Mouse (Mus musculus): ENCODE data around the gene Prss16. TPM values are rescaled to one million over a fixed set of nuclear protein-coding genes. Genes with fewer than 3 reads are reported as not detected.

Prss16 gene
- polyA plus RNA-seq, 1 experiment: 2.5 TPM

GRCm38 (mm10) chr13:21997201-21997820 is 12.2 kb downstream of the Prss16 start:
- H3K4me1 ChIP-seq (ENCODE audit: control insufficient read depth, insufficient read depth, low read length): no peaks in the 10 kb centered on the region
- peak overlapping the region; percentile 12; the same call in 1 of the 2 replicates for H3K4me3 ChIP-seq (ENCODE audit: insufficient read depth, low read length)
- no peak for TF ChIP-seq POLR2A (IDR thresholded peaks at IDR 0.05; ENCODE audit: extremely low read depth, insufficient read depth, low read length)
- TF ChIP-seq CTCF (IDR thresholded peaks at IDR 0.05; ENCODE audit: extremely low read depth, insufficient read depth, low read length): no peak
- H3K27ac ChIP-seq (ENCODE audit: insufficient read depth, low read length): no peak overlapping the region

GRCm38 (mm10) chr13:21996840-21997185 is 12.7 kb downstream of the Prss16 start:
- no peak for TF ChIP-seq CTCF (IDR thresholded peaks at IDR 0.05; ENCODE audit: extremely low read depth, insufficient read depth, low read length)
- no peak for TF ChIP-seq POLR2A (IDR thresholded peaks at IDR 0.05; ENCODE audit: extremely low read depth, insufficient read depth, low read length)
- no peak overlapping the region for H3K27ac ChIP-seq (ENCODE audit: insufficient read depth, low read length)
- peak overlapping the region; percentile 12 for H3K4me3 ChIP-seq (ENCODE audit: insufficient read depth, low read length)
- H3K4me1 ChIP-seq (ENCODE audit: control insufficient read depth, insufficient read depth, low read length): no peaks in the 10 kb centered on the region

GRCm38 (mm10) chr13:21996101-21996839 is 13.3 kb downstream of the Prss16 start:
- TF ChIP-seq POLR2A (IDR thresholded peaks at IDR 0.05; ENCODE audit: extremely low read depth, insufficient read depth, low read length) (no peak), CTCF (IDR thresholded peaks at IDR 0.05; ENCODE audit: extremely low read depth, insufficient read depth, low read length) (no peak)
- H3K4me1 ChIP-seq (ENCODE audit: control insufficient read depth, insufficient read depth, low read length): no peaks in the 10 kb centered on the region
- H3K27ac ChIP-seq (ENCODE audit: insufficient read depth, low read length): no peak overlapping the region
- H3K4me3 ChIP-seq (ENCODE audit: insufficient read depth, low read length): peak overlapping the region; percentile 12

GRCm38 (mm10) chr13:21995331-21995914 is 14.1 kb downstream of the Prss16 start:
- H3K4me3 ChIP-seq (ENCODE audit: insufficient read depth, low read length): peak overlapping the region; percentile 27; the same call in 1 of the 2 replicates
- no peaks in the 10 kb centered on the region for H3K4me1 ChIP-seq (ENCODE audit: control insufficient read depth, insufficient read depth, low read length)
- no peak for TF ChIP-seq POLR2A (IDR thresholded peaks at IDR 0.05; ENCODE audit: extremely low read depth, insufficient read depth, low read length)
- no peak overlapping the region for H3K27ac ChIP-seq (ENCODE audit: insufficient read depth, low read length)

GRCm38 (mm10) chr13:21994896-21995295 is 14.6 kb downstream of the Prss16 start:
- peak overlapping the region; percentile 27; the same call in 1 of the 2 replicates for H3K4me3 ChIP-seq (ENCODE audit: insufficient read depth, low read length)

GRCm38 (mm10) chr13:21993957-21994738 is 15.4 kb downstream of the Prss16 start:
- no peaks in the 10 kb centered on the region for H3K4me1 ChIP-seq (ENCODE audit: control insufficient read depth, insufficient read depth, low read length)
- no peak for TF ChIP-seq POLR2A (IDR thresholded peaks at IDR 0.05; ENCODE audit: extremely low read depth, insufficient read depth, low read length)
- no peak for TF ChIP-seq CTCF (IDR thresholded peaks at IDR 0.05; ENCODE audit: extremely low read depth, insufficient read depth, low read length)
- no peak overlapping the region for H3K27ac ChIP-seq (ENCODE audit: insufficient read depth, low read length)
- no peak overlapping the region for H3K4me3 ChIP-seq (ENCODE audit: insufficient read depth, low read length)

More at GRCm38 (mm10) chr13:21994896-21995295, 14.6 kb downstream of the Prss16 start:
- TF ChIP-seq POLR2A (IDR thresholded peaks at IDR 0.05; ENCODE audit: extremely low read depth, insufficient read depth, low read length) (no peak), CTCF (IDR thresholded peaks at IDR 0.05; ENCODE audit: extremely low read depth, insufficient read depth, low read length) (no peak)
- Histone ChIP-seq H3K4me1 (ENCODE audit: control insufficient read depth, insufficient read depth, low read length) (no peaks in the 10 kb centered on the region), H3K27ac (ENCODE audit: insufficient read depth, low read length) (no peak overlapping the region)

- Histone ChIP-seq H3K4me3 (ENCODE audit: insufficient read depth, low read length) (no peak overlapping the region), H3K27ac (ENCODE audit: insufficient read depth, low read length) (no peak overlapping the region), H3K4me1 (ENCODE audit: control insufficient read depth, insufficient read depth, low read length) (no peaks in the 10 kb centered on the region)
- TF ChIP-seq POLR2A (IDR thresholded peaks at IDR 0.05; ENCODE audit: extremely low read depth, insufficient read depth, low read length): no peak
Observed at GRCm38 (mm10) chr13:21992550-21992949, 17.0 kb downstream of the Prss16 start.

GRCm38 (mm10) chr13:21984486-21984885 is 25.1 kb downstream of the Prss16 start:
- Histone ChIP-seq H3K4me1 (ENCODE audit: control insufficient read depth, insufficient read depth, low read length) (no peaks in the 10 kb centered on the region), H3K27ac (ENCODE audit: insufficient read depth, low read length) (no peak overlapping the region), H3K4me3 (ENCODE audit: insufficient read depth, low read length) (no peak overlapping the region)
- TF ChIP-seq CTCF (IDR thresholded peaks at IDR 0.05; ENCODE audit: extremely low read depth, insufficient read depth, low read length) (no peak), POLR2A (IDR thresholded peaks at IDR 0.05; ENCODE audit: extremely low read depth, insufficient read depth, low read length) (no peak)

- Histone ChIP-seq H3K4me1 (ENCODE audit: control insufficient read depth, insufficient read depth, low read length) (no peaks in the 10 kb centered on the region), H3K27ac (ENCODE audit: insufficient read depth, low read length) (no peak overlapping the region), H3K4me3 (ENCODE audit: insufficient read depth, low read length) (peak overlapping the region; percentile 45; the same call in 1 of the 2 replicates)
- TF ChIP-seq CTCF (IDR thresholded peaks at IDR 0.05; ENCODE audit: extremely low read depth, insufficient read depth, low read length) (no peak), POLR2A (IDR thresholded peaks at IDR 0.05; ENCODE audit: extremely low read depth, insufficient read depth, low read length) (no peak)
Observed at GRCm38 (mm10) chr13:21981803-21982193, 27.7 kb downstream of the Prss16 start.

Data from cortical plate, adult 2 months (tissue).